Mouse (Mus musculus): ENCODE data around the gene Mettl24.

Gene Mettl24

GRCm38 (mm10) chr10:40683092-40683867, at the start of gene Mettl24:
TSS of gene Mettl24 (plus strand) at chr10:40683282.
- DNase-seq (ENCODE audit: low spot score in 2 of 2): peak in 1 of 2 experiments; percentile 4

GRCm38 (mm10) chr10:40637331-40637730, 45.8 kb upstream of the Mettl24 start:
- DNase-seq (ENCODE audit: low spot score in 2 of 2): no peak

GRCm38 (mm10) chr10:40638276-40638675, 44.8 kb upstream of the Mettl24 start:
- DNase-seq (ENCODE audit: low spot score in 2 of 2): no peak

GRCm38 (mm10) chr10:40638823-40639819, 44.0 kb upstream of the Mettl24 start:
- DNase-seq (ENCODE audit: low spot score in 2 of 2): no peak

GRCm38 (mm10) chr10:40640406-40640805, 42.7 kb upstream of the Mettl24 start:
- DNase-seq (ENCODE audit: low spot score in 2 of 2): no peak

GRCm38 (mm10) chr10:40641901-40642300, 41.2 kb upstream of the Mettl24 start:
- DNase-seq (ENCODE audit: low spot score in 2 of 2): no peak

- DNase-seq (ENCODE audit: low spot score in 2 of 2): no peak
Measured at GRCm38 (mm10) chr10:40643126-40643525, 40.0 kb upstream of the Mettl24 start.

GRCm38 (mm10) chr10:40644456-40644855, 38.6 kb upstream of the Mettl24 start:
- DNase-seq (ENCODE audit: low spot score in 2 of 2): no peak

- DNase-seq (ENCODE audit: low spot score in 2 of 2): no peak
Measured at GRCm38 (mm10) chr10:40645346-40645745, 37.7 kb upstream of the Mettl24 start.

- DNase-seq (ENCODE audit: low spot score in 2 of 2): no peak
Measured at GRCm38 (mm10) chr10:40648776-40649175, 34.3 kb upstream of the Mettl24 start.

- no peak for DNase-seq (ENCODE audit: low spot score in 2 of 2)
Measured at GRCm38 (mm10) chr10:40649634-40650033, 33.4 kb upstream of the Mettl24 start.

GRCm38 (mm10) chr10:40651676-40652075, 31.4 kb upstream of the Mettl24 start:
- DNase-seq (ENCODE audit: low spot score in 2 of 2): no peak

GRCm38 (mm10) chr10:40665270-40665669, 17.8 kb upstream of the Mettl24 start:
- no peak for DNase-seq (ENCODE audit: low spot score in 2 of 2)

- DNase-seq (ENCODE audit: low spot score in 2 of 2): no peak
Measured at GRCm38 (mm10) chr10:40666943-40667342, 16.1 kb upstream of the Mettl24 start.

- no peak for DNase-seq (ENCODE audit: low spot score in 2 of 2)
Measured at GRCm38 (mm10) chr10:40668640-40669039, 14.4 kb upstream of the Mettl24 start.

GRCm38 (mm10) chr10:40672587-40673296, 10.3 kb upstream of the Mettl24 start:
- no peak for DNase-seq (ENCODE audit: low spot score in 2 of 2)

- no peak for DNase-seq (ENCODE audit: low spot score in 2 of 2)
Measured at GRCm38 (mm10) chr10:40673297-40673665, 9.8 kb upstream of the Mettl24 start.

- DNase-seq (ENCODE audit: low spot score in 2 of 2): no peak
Measured at GRCm38 (mm10) chr10:40674151-40674550, 8.9 kb upstream of the Mettl24 start.

- DNase-seq (ENCODE audit: low spot score in 2 of 2): no peak
Measured at GRCm38 (mm10) chr10:40675921-40676320, 7.2 kb upstream of the Mettl24 start.

GRCm38 (mm10) chr10:40678477-40678876, 4.6 kb upstream of the Mettl24 start:
- no peak for DNase-seq (ENCODE audit: low spot score in 2 of 2)

- DNase-seq (ENCODE audit: low spot score in 2 of 2): no peak
Measured at GRCm38 (mm10) chr10:40682470-40682869, 612 bp upstream of the Mettl24 start.

- no peak for DNase-seq (ENCODE audit: low spot score in 2 of 2)
Measured at GRCm38 (mm10) chr10:40683868-40684253, 779 bp downstream of the Mettl24 start.
